In the genomic region with DNA sequence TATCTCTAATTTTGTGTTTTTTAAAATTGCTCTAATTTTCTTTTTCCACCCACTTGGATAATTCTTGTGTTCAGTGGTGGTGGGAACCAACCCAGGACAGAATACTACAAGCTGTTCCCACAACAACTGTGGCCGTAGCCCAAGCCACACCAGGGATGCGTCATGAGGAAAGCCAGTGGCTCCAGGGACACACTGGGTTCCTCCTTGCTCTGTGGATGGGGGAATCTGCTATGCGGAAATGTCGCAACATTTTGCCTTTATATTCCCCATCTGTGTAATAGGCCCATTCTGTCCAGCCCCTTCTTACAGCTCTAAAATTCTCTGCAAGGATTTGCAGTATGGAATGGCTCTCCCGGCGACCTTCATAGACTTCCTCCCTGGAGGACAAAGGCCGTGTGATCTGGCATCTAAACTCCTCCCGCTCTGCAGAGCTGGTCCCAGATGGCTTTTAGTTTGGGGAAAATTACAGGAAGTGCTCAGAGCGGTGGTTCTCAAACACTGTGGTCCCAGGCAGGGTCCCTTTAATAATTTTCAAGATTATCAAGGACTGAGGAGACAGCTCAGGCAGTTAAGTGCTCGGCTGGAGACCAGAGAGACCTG, we compare ENCODE assay signal across 11 mouse cellular contexts. TPM values are rescaled to one million over a fixed set of nuclear protein-coding genes. Genes with fewer than 3 reads are reported as not detected.
A peak's percentile ranks its signal among the peaks of the same experiment; 100 is the strongest.
DNase-seq lines count a peak whose midpoint lies in the region; ATAC-seq lines count a peak whose summit lies in the region.
"Had no signal": no experiment of that assay in that cellular context is flagged by ENCODE, and none has a peak within 500 bp of the region (broad histone marks: within the 10 kb centered on the region; RNA-seq: fewer than 3 reads in every experiment).

No protein-coding gene starts in this region.

- 68% methylated on average over 10 of the region's 10 CpGs for WGBS in hindbrain, embryonic 10.5 days
- 61% methylated on average over 10 of the region's 10 CpGs for WGBS in hindbrain, embryonic 16.5 days
- WGBS in limb, embryonic 11.5 days: 53% methylated on average over 10 of the region's 10 CpGs

- no peaks in the 10 kb centered on the region for H3K36me3 ChIP-seq in hindbrain, embryonic 10.5 days
- no peaks in the 10 kb centered on the region for H3K36me3 ChIP-seq in hindbrain, embryonic 16.5 days (ENCODE audit: control insufficient read depth, insufficient read depth, low read length)
- no peaks in the 10 kb centered on the region for H3K36me3 ChIP-seq in limb, embryonic 11.5 days (ENCODE audit: control insufficient read depth, insufficient read depth, low read length)

- H3K4me1 ChIP-seq in hindbrain, embryonic 10.5 days (replicated peaks): peaks cover 31% of the 10 kb centered on the region
- H3K4me1 ChIP-seq in hindbrain, embryonic 16.5 days (ENCODE audit: control insufficient read depth, insufficient read depth, low read depth, low read length): peaks cover 6% of the 10 kb centered on the region
- H3K4me1 ChIP-seq in brown adipose tissue, adult 24 weeks (ENCODE audit: control insufficient read depth, insufficient read depth, insufficient read length, low read length): peaks cover 5% of the 10 kb centered on the region; the same call in 1 of the 2 replicates
- H3K4me1 ChIP-seq in limb, embryonic 11.5 days (ENCODE audit: control insufficient read depth, insufficient read depth, low read length): peaks cover 23% of the 10 kb centered on the region

- H3K9me3 ChIP-seq in hindbrain, embryonic 10.5 days: no peaks in the 10 kb centered on the region; the same call in 1 of the 2 replicates
- H3K9me3 ChIP-seq in hindbrain, embryonic 16.5 days (ENCODE audit: control insufficient read depth, low read length): no peaks in the 10 kb centered on the region
- H3K9me3 ChIP-seq in limb, embryonic 11.5 days (ENCODE audit: control insufficient read depth, low read length): no peaks in the 10 kb centered on the region

- no peak overlapping the region for H3K4me2 ChIP-seq in hindbrain, embryonic 16.5 days (ENCODE audit: low read length)
- H3K4me2 ChIP-seq in limb, embryonic 11.5 days (ENCODE audit: low read depth, severe bottlenecking): 0 out of 2 replicates have a peak overlapping the region, but pooled peaks have one; percentile 11

- DNase-seq in hindbrain, embryonic 10.5 days (ENCODE audit: low spot score): no peak
- DNase-seq in heart, adult 8-10 months (ENCODE audit: low spot score): peak; percentile 66
- DNase-seq in limb, embryonic 11.5 days (ENCODE audit: low spot score): peak; percentile 35
- DNase-seq in testis, postnatal 14 days (ENCODE audit: low spot score): no peak
- no peak for DNase-seq in adrenal gland, adult 8-10 months
- no peak for DNase-seq in gastrocnemius, postnatal 4 days (ENCODE audit: low spot score in 2 of 2)

- H3K4me3 ChIP-seq in hindbrain, embryonic 10.5 days: no peak overlapping the region
- H3K4me3 ChIP-seq in hindbrain, embryonic 16.5 days (ENCODE audit: low read length): no peak overlapping the region
- no peak overlapping the region for H3K4me3 ChIP-seq in brown adipose tissue, adult 24 weeks (ENCODE audit: insufficient read depth, low read depth, low read length)
- no peak overlapping the region for H3K4me3 ChIP-seq in limb, embryonic 11.5 days (ENCODE audit: low read depth, low read length)

- no peak overlapping the region for H3K9ac ChIP-seq in hindbrain, embryonic 16.5 days (ENCODE audit: low read depth, low read length)
- peak overlapping the region; percentile 40; the same call in 1 of the 2 replicates for H3K9ac ChIP-seq in limb, embryonic 11.5 days (ENCODE audit: low read length)

- H3K27me3 ChIP-seq in hindbrain, embryonic 10.5 days (ENCODE audit: insufficient read depth, poor library complexity, severe bottlenecking): peaks cover 20% of the 10 kb centered on the region; the same call in 1 of the 2 replicates
- H3K27me3 ChIP-seq in hindbrain, embryonic 16.5 days (replicated peaks; ENCODE audit: control insufficient read depth, insufficient read depth, low read length): no peaks in the 10 kb centered on the region
- no peaks in the 10 kb centered on the region for H3K27me3 ChIP-seq in limb, embryonic 11.5 days (ENCODE audit: control insufficient read depth, insufficient read depth, low read length)

- peak overlapping the region; percentile 73 for H3K27ac ChIP-seq in hindbrain, embryonic 10.5 days
- H3K27ac ChIP-seq in hindbrain, embryonic 16.5 days (ENCODE audit: low read depth, low read length): no peak overlapping the region
- peak overlapping the region; percentile 72 for H3K27ac ChIP-seq in brown adipose tissue, adult 24 weeks (replicated peaks; ENCODE audit: low read depth, low read length)
- H3K27ac ChIP-seq in limb, embryonic 11.5 days (replicated peaks; ENCODE audit: low read depth, low read length): peak overlapping the region; percentile 42; the same call in 1 of the 2 replicates

- ATAC-seq in hindbrain, embryonic 16.5 days: no peak
- ATAC-seq in limb, embryonic 11.5 days (ENCODE audit: insufficient number of reproducible peaks, low FRiP score, low TSS enrichment, low read depth): no peak
- ATAC-seq: inflammation-experienced regulatory T-cells, adult 6 months had no signal

RNA-seq across cellular contexts. Expression of a gene that starts 53.6 kb away (rescaled TPM):
- 1.6 and 3.5 TPM in 2 replicates for polyA plus RNA-seq in hindbrain, embryonic 10.5 days (2016; fragmentation: Nextera tagmentation; extraction: Ambion mirVana)
- 0.09 and 0.16 TPM in 2 replicates for polyA plus RNA-seq in hindbrain, embryonic 16.5 days (2015; fragmentation: Nextera tagmentation; extraction: Ambion mirVana)
- polyA plus RNA-seq in brown adipose tissue, adult 24 weeks (2012; ENCODE audit: insufficient read depth, insufficient read length, missing spikeins): not detected in 2 replicates
- under 1 TPM in 3 of 4 experiments, not detected in 1; 0.08 to 0.26 (median 0.09) TPM for total RNA-seq in heart, adult 8-10 months (2022)
- 0.07 TPM in 1 of 2 replicates, not detected in the other for polyA plus RNA-seq in limb, embryonic 11.5 days (2014; fragmentation: Nextera tagmentation; extraction: Ambion mirVana)
- total RNA-seq in adrenal gland, adult 8-10 months (2022): under 1 TPM; 0.24 to 0.78 (median 0.54) TPM
- total RNA-seq in gastrocnemius, postnatal 4 days (2021): under 1 TPM; 0.13 to 0.39 TPM
- total RNA-seq: liver, adult 2 months had no signal
- polyA plus RNA-seq: inflammation-experienced regulatory T-cells, adult 6 months; liver, adult 2 months; spleen, adult 2 months had no signal

Comparison
In these comparisons a context has a peak if more than half of its experiments do, and no peak if none do; other contexts are left out.
1. DNase-seq: peak in heart, adult 8-10 months (single experiment) and limb, embryonic 11.5 days (single experiment); none in hindbrain, embryonic 10.5 days (single experiment), testis, postnatal 14 days (single experiment), adrenal gland, adult 8-10 months (single experiment) and gastrocnemius, postnatal 4 days (0 of 2).